Mouse (Mus musculus): Measurements from ENCODE around the gene Marcksl1.

DNA sequence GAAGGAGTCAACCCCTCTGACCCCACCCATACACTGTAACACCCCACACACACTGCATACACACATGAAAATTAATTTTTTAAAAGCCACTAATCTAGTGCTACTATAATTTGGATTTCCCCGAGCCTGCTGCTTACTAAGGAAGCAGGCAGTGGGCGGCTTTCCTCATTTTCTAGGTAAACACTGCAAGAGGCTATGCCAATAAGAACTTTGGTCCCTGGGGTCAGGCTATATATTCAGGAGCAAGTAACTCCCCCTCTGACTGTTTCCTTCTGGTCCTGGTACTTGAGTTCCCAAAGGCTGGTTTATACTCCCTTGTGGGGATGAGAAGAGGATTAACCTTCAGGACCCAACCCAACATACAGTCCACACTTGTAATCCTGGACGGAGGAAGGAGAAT lies 12.5 kb downstream of the Marcksl1 start:
- TF ChIP-seq POLR2A (IDR thresholded peaks at IDR 0.05; ENCODE audit: control insufficient read depth, low read depth, low read length) (no peak), CTCF (IDR thresholded peaks at IDR 0.05; ENCODE audit: control insufficient read depth, insufficient read depth, insufficient replicate concordance, low read depth, low read length) (no peak)

All from testis, adult 2 months (tissue).